Mouse (Mus musculus) gastrocnemius, postnatal 10 days (tissue): ENCODE measurements at regions not wholly inside any gene's neighbourhood (a gene's known extent, or its start where the extent isn't known, plus 50 kb on each side); places are given as distances from the start of the nearest gene placed in this dataset.

ENCODE experiments used
- DNase-seq: peaks from one replicate; pipeline ENCODE4 v3.0.0; 2021; ENCODE audit warnings: mixed read lengths

DNA sequence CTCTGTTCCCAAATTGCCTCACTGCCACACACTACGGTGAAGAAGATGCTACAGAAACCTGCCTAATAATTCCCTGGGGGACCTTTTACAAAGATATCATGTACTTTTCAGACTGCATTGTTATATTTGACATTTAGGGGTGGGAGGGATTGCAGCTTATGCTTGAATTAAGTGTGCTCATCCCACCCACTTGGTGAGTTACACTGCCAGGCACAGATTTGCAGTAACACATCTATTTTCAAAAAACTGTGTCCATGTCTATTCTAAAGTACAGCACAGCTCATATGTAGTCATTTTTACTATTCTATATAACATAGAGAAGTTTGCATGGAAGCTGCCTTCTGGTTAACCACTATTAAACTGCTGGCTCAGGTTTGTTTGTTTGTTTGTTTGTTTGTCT lies 404.3 kb upstream of the Xrcc4 start:
- no peak for DNase-seq

DNA sequence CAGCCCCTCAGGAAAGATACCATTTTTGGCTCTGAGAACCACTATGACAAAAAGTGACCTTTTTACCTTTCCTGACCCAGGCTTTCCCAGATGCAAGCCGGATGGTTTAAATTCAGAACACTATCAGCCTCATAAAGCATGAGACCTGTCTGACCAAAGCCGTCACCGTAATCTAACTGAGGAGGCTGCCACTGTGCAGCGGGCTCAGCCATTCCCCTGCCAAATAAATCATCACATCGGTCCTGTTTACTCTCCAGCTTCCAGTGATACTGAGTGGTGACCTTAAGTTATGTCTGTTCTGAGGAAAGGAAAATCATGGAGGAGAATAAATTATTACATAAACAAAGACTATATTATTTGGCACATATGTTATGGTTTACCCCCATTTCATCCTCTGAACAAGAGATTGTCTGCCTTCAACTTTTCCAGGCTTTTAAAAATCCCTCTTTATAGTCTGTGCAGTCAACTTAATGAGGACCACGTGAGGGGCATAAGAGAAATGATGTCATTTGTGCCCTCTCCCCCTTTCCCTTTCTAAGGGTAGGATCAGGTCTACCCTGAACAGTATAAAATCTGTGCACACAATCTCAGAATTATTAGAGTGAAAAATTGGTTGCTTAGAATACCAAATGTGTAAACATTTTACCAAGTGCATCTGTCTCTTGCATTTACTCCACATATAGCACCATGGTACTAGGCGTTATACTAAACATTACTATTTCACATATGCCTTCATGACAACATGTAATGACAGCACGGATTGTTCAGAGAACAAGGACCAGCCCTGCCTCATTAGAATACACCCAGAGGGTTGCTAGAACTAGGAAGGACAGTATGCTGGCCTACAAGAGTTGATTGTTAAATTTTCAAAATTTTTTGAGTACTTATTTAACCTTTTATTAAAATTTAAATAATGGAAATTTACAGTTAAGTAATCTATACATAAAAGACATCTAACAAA lies 401.9 kb upstream of the Xrcc4 start:
- no peak for DNase-seq

GRCm38 (mm10) chr13:90480484-90480883 lies 391.1 kb upstream of the Xrcc4 start:
- no peak for DNase-seq

DNA sequence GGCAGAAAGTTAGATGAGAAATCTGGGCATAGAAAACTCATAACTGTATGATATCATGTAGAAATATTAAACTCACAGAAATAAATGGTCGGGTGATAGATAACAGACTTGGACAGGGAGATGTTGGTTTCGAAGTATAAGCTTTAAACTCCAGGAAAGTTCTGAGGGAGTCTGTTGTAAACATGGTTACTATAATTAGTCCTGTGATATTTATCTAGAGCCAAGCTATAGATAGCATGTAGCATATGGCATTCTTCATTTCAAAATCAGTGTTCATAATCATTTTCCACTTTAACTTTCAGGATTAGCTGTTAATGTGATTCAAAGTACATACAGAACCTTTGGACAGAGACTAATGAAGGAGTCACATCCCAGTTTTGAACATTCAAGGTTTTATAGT lies 387.5 kb upstream of the Xrcc4 start:
- no peak for DNase-seq

GRCm38 (mm10) chr13:90474507-90474906 lies 385.1 kb upstream of the Xrcc4 start:
- DNase-seq: no peak

GRCm38 (mm10) chr13:90474053-90474452 lies 384.6 kb upstream of the Xrcc4 start:
- no peak for DNase-seq

DNA sequence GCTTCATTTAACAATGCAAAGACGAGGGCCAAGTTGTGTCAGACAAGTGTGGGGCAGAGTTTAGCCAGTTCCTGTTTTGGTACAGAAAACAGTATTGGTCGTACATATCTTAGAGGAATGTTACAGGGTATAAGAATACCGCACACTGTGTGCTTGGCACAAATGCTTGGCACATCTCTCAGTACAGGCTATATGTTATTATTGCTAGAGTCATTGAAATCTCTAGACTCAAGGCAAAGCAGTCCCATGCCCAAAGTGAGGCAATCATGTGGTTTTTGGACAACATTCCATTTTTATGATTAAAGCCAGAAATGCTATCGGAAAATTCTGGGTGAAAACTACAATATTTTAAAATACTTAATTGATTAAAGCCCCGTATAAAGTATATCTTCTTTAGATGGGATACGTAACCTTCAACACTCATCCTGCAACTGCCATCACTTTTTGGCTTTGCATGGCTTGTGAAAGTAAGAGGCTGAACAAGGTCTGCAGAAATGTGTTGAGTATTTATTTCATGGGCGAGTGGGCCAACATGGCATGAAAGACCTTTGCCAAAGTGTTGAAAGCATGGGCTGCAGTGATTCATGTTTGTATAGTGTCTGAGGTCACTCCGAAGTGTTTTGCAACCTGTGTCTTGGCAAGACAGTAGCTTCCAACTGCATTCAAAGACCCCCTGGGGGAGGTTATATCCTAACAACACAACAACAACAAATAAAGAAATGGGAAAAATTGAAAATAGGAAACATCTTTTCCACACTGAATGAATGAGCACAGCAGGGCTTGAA lies 383.8 kb upstream of the Xrcc4 start:
- no peak for DNase-seq

GRCm38 (mm10) chr13:90466096-90466495 lies 376.7 kb upstream of the Xrcc4 start:
- no peak for DNase-seq

DNA sequence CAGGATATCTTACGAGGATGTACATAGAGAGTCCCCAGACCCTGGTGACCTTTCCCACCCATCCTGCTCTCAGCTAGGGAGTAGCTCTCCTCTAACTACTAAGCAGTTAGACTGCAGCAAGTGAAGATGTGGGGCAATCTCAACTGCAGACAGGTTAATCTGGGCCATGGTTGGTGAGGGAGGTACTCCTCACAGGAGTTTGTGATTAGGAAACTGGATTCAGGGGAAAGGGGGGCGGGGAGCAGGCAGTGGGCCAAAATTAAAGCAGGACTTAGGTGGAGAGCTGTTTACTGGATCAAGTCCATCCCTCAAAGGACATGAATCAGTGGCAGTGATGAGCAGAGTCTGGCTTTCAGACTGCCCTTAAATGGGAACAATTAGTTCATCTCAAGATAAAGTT lies 374.6 kb upstream of the Xrcc4 start:
- DNase-seq: peak; percentile 24

- DNase-seq: no peak
Observed at GRCm38 (mm10) chr13:90463381-90463780, 374.0 kb upstream of the Xrcc4 start.

GRCm38 (mm10) chr13:90454631-90455030 lies 365.2 kb upstream of the Xrcc4 start:
- no peak for DNase-seq

- no peak for DNase-seq
Observed at GRCm38 (mm10) chr13:90426901-90427300, 337.5 kb upstream of the Xrcc4 start.

- DNase-seq: no peak
Observed at GRCm38 (mm10) chr13:90425379-90425778, 336.0 kb upstream of the Xrcc4 start.

GRCm38 (mm10) chr13:90424541-90424940 lies 335.1 kb upstream of the Xrcc4 start:
- DNase-seq: no peak

DNA sequence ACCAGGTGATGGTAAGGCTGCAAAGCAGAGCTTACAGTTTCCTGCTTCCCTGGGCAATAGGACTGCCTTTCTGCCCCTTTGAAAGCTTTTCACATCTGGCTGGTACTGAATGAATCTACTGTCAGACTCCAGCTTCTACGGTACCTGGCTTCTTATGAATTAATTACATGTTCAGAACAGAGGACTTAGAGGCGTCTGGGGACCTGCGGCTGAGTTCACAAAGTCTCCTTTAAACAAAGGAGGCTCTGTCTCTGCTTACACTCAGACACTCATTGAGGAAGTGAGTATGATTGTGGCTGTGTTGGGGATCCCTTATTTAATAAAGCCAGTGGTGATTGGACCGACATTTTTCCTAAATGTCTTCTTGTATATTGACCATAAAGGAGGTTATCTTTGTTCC lies 331.6 kb upstream of the Xrcc4 start:
- DNase-seq: no peak

- no peak for DNase-seq
Observed at GRCm38 (mm10) chr13:90404392-90404791, 315.0 kb upstream of the Xrcc4 start.

GRCm38 (mm10) chr13:90402061-90402460 lies 312.7 kb upstream of the Xrcc4 start:
- DNase-seq: no peak

DNA sequence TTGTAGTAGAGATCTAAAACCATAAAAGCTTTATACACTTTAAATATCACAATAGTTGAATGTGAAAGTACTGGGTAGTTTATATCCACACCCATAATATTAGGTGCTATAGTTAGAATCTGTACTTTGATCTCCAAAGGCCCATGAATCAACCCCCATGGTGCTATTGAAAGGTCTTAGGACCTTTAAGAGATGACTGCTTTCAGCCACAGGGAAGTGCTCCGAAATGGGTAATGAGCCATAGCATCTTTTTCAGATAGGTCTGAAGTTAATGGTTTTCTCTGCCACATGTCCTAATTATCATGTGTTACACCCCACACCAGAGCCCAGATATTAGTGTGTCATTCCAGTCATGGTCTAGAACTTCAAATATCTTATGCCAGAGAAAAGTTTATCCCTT lies 312.1 kb upstream of the Xrcc4 start:
- no peak for DNase-seq

DNA sequence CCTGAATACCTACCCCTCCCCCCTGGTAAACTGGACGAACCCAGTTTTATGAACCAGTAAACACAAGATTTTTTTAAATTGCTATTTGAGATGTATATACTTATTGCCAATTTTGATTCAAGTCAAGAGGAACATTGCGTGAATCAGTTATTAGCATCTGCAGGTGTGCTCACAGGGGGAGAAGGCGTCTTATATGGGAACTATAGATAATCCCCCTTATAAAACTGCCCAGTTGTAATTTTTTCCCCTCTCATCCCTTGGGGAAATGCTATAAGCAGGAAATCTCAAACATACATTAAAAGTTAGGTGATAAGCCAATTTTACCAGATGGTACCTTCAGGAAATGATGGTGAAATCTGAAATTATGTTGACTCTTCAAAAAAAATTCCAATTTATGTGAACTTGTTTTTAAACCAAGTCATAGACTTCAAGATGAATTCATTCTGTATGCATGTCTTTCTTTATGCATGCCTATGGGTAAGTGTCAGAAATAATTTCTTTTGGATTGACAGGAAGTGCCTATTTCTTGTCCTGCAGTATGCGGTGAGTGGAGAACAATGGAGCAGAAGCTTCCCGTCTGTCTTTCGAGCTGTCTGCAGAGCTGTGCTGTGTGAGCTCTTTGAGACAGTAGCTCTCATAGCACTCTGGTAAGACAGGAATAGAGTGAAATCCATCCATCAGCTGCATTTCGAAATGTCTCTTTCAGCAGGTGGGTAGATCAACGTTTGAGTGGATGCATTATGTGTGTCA lies 306.0 kb upstream of the Xrcc4 start:
- no peak for DNase-seq

GRCm38 (mm10) chr13:90394815-90395241 lies 305.4 kb upstream of the Xrcc4 start:
- DNase-seq: peak; percentile 5

DNA sequence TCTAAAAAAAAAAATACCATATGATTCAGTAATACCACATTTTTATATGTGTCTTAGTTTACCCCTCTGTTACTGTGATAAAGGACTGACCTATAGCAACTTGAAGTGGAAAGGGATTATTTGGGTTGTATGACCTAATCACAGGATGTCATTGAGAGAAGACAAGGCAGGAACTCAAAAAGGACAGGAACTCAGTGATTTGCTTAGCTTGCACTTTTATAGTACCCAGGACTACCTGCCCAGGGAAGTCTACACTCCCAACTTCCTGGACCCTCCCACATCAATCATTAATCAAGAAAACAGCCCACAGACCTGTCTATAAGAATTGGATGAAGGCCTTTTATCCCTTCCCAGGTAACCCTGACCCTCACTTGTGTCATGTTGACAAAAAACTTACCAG lies 303.0 kb upstream of the Xrcc4 start:
- DNase-seq: no peak

DNA sequence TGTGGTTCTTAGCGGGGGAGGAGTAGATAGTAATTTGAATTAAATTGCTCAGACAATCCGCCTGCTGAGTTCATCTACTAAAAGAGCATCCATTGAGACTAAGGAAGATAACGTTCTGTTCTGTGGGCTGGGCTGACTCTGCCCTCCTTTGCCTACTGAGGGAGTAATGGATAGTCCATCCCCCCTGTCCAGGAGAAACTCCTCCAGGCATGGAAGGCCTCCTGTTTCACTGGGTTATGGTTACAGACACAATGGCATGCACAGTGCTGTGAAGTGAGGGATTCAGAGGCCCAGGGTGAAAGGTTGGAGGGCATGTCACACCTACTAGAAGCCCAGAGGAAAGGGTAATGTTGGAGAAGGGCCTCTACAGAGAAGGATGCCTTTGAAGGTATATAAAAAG lies 287.2 kb upstream of the Xrcc4 start:
- DNase-seq: no peak

DNA sequence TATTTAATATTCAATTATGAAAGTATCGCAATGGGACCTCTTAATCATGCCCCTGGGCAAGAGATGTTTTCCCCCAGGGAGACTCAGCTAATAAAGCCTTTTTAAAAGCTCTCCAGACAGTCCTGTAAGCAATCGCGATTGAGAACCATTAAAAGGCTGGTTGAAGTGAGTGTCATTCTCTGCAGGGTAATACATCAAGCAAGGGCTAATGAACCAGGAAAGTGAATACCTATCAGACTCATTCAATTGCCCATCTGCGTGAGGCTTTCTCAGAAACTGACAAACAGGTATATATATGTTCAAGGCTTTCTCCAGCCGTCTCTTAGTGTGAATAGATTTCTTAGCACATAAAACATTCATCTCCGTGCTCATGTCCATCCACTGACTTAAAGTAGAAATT lies 286.8 kb upstream of the Xrcc4 start:
- DNase-seq: no peak
